Mouse (Mus musculus) CH12.LX (cell line): ENCODE data around the gene Bmp8b. TPM values are rescaled to one million over a fixed set of nuclear protein-coding genes. Genes with fewer than 3 reads are reported as not detected.

Experiments used
- DNase-seq: peaks from one replicate; pipeline ENCODE4 v3.0.0-alpha.2; 2013; ENCODE audit errors: extremely low read depth
- H3K27ac ChIP-seq: 2 replicates; pipeline ENCODE4 v1.5.1; 2012; ENCODE audit warnings: low read depth, mild to moderate bottlenecking, control low read depth, moderate library complexity; ENCODE audit not compliant: insufficient read depth
- H3K27me3 ChIP-seq: replicated peaks from 2 replicates; pipeline ENCODE3; 2012; ENCODE audit warnings: inconsistent platforms
- H3K36me3 ChIP-seq, 2 experiments: replicated peaks in 1 of 2; 2 replicates each; pipeline versions ENCODE3 to v1.6.1; 2012; ENCODE audit warnings: inconsistent platforms in 1 of 2, low read length in 1 of 2, mild to moderate bottlenecking in 1 of 2, mixed read lengths in 1 of 2, moderate library complexity in 1 of 2; ENCODE audit not compliant: control insufficient read depth in 1 of 2, insufficient read depth in 1 of 2
- H3K4me1 ChIP-seq, 2 experiments: 2 replicates each; pipeline ENCODE4 v1.6.1; 2012; ENCODE audit warnings: inconsistent platforms in 1 of 2, moderate library complexity in 1 of 2; ENCODE audit not compliant: insufficient read depth in 2 of 2, control insufficient read depth in 1 of 2
- H3K4me2 ChIP-seq: 2 replicates; pipeline ENCODE4 v1.6.1; 2012; ENCODE audit warnings: low read depth, mild to moderate bottlenecking, control low read depth; ENCODE audit not compliant: poor library complexity, insufficient read depth, severe bottlenecking
- H3K4me3 ChIP-seq, 3 experiments: fragments of 150-350 bp in 1 of 3; sonication (generic) in 1 of 3; replicated peaks in 1 of 3; 2 replicates each; pipeline versions ENCODE3 to v1.5.1; 2011 to 2012; ENCODE audit warnings: low read depth in 2 of 3, low read length in 2 of 3, mild to moderate bottlenecking in 2 of 3, moderate library complexity in 2 of 3, control low read depth in 1 of 3, improper control_type of control experiment in 1 of 3, inconsistent platforms in 1 of 3, mixed read lengths in 1 of 3; ENCODE audit not compliant: poor library complexity in 1 of 3
- H3K79me2 ChIP-seq: replicated peaks from 2 replicates; pipeline ENCODE4 v1.6.1; 2012; ENCODE audit warnings: mild to moderate bottlenecking, moderate library complexity; ENCODE audit not compliant: control insufficient read depth, poor library complexity, insufficient read depth, severe bottlenecking; ENCODE audit errors: extremely low read depth
- H3K9ac ChIP-seq: 2 replicates; pipeline ENCODE4 v1.6.1; 2012; ENCODE audit warnings: low read depth, mild to moderate bottlenecking, control low read depth, moderate library complexity; ENCODE audit not compliant: insufficient read depth
- H3K9me3 ChIP-seq: replicated peaks from 2 replicates; pipeline ENCODE3; 2012; ENCODE audit warnings: low read length, inconsistent platforms, mixed read lengths
- BHLHE40 ChIP-seq: IDR thresholded peaks from 2 replicates; pipeline ENCODE4 v1.6.1; 2011; ENCODE audit warnings: mild to moderate bottlenecking, low read depth, low read length, improper control_type of control experiment
- CHD2 ChIP-seq: IDR thresholded peaks from 2 replicates; pipeline ENCODE4 v1.6.1; 2011; ENCODE audit warnings: low read length, improper control_type of control experiment
- E2F4 ChIP-seq: IDR thresholded peaks from 2 replicates; pipeline ENCODE4 v1.6.1; 2011; ENCODE audit warnings: low read depth, low read length, improper control_type of control experiment; ENCODE audit not compliant: insufficient replicate concordance
- EP300 ChIP-seq: IDR thresholded peaks from 2 replicates; pipeline ENCODE4 v1.6.1; 2011; ENCODE audit warnings: low read length, improper control_type of control experiment
- ETS1 ChIP-seq: conservative IDR thresholded peaks from 2 replicates; pipeline ENCODE4 v1.6.1; 2012; ENCODE audit warnings: low read depth, mild to moderate bottlenecking, inconsistent platforms, low read length, improper control_type of control experiment, moderate library complexity
- HCFC1 ChIP-seq: IDR thresholded peaks from 2 replicates; pipeline ENCODE4 v1.6.1; 2012; ENCODE audit warnings: low read depth, mild to moderate bottlenecking, inconsistent platforms, low read length, improper control_type of control experiment
- JUND ChIP-seq: conservative IDR thresholded peaks from 2 replicates; pipeline ENCODE4 v1.6.1; 2011; ENCODE audit warnings: low read depth, low read length, improper control_type of control experiment
- KAT2A ChIP-seq: IDR thresholded peaks from 2 replicates; pipeline ENCODE4 v1.6.1; 2012; ENCODE audit warnings: low read length, improper control_type of control experiment, inconsistent platforms; ENCODE audit not compliant: insufficient replicate concordance
- MAFK ChIP-seq: IDR thresholded peaks from 2 replicates; pipeline ENCODE4 v1.6.1; 2011; ENCODE audit warnings: low read length, improper control_type of control experiment; ENCODE audit not compliant: insufficient replicate concordance
- MAZ ChIP-seq: IDR thresholded peaks from 2 replicates; pipeline ENCODE4 v1.6.1; 2012; ENCODE audit warnings: low read depth, mild to moderate bottlenecking, inconsistent platforms, low read length, improper control_type of control experiment, moderate library complexity
- MEF2A ChIP-seq: IDR thresholded peaks from 2 replicates; pipeline ENCODE4 v1.6.1; 2014; ENCODE audit warnings: low read depth, mild to moderate bottlenecking, inconsistent platforms, low read length, improper control_type of control experiment, borderline replicate concordance
- NELFE ChIP-seq: IDR thresholded peaks from 2 replicates; pipeline ENCODE4 v1.6.1; 2011; ENCODE audit warnings: low read depth, low read length, improper control_type of control experiment
- NRF1 ChIP-seq: IDR thresholded peaks from 2 replicates; pipeline ENCODE4 v1.6.1; 2014; ENCODE audit warnings: low read depth, mild to moderate bottlenecking, inconsistent platforms, low read length, improper control_type of control experiment, moderate library complexity
- POLR2A ChIP-seq: IDR thresholded peaks from 2 replicates; pipeline ENCODE4 v1.6.1; 2011; ENCODE audit warnings: low read depth, mild to moderate bottlenecking, improper control_type of control experiment, low read length
- RAD21 ChIP-seq: IDR thresholded peaks from 2 replicates; pipeline ENCODE4 v1.6.1; 2011; ENCODE audit warnings: low read depth, mild to moderate bottlenecking, low read length, improper control_type of control experiment, moderate library complexity
- RCOR1 ChIP-seq: conservative IDR thresholded peaks from 2 replicates; pipeline ENCODE4 v1.6.1; 2012; ENCODE audit warnings: low read depth, mild to moderate bottlenecking, inconsistent platforms, low read length, improper control_type of control experiment
- SIN3A ChIP-seq: IDR thresholded peaks from 2 replicates; pipeline ENCODE4 v1.6.1; 2012; ENCODE audit warnings: low read length, improper control_type of control experiment, inconsistent platforms
- TCF12 ChIP-seq: IDR thresholded peaks from 2 replicates; pipeline ENCODE4 v1.6.1; 2014; ENCODE audit warnings: low read depth, mild to moderate bottlenecking, inconsistent platforms, low read length, improper control_type of control experiment
- USF2 ChIP-seq: conservative IDR thresholded peaks from 2 replicates; pipeline ENCODE4 v1.6.1; 2011; ENCODE audit warnings: low read depth, low read length, improper control_type of control experiment
- ZKSCAN1 ChIP-seq: IDR thresholded peaks from 2 replicates; pipeline ENCODE4 v1.6.1; 2012; ENCODE audit warnings: low read depth, inconsistent platforms, low read length, improper control_type of control experiment, borderline replicate concordance
- ZNF384 ChIP-seq: IDR thresholded peaks from 2 replicates; pipeline ENCODE4 v1.6.1; 2012; ENCODE audit warnings: low read depth, low read length, improper control_type of control experiment, inconsistent platforms
- dilution Hi-C: fragments of 300-500 bp; cut with MboI; formaldehyde crosslinking; loops from 2 replicates; pipeline ENCODE4 v1.14.3; 2020; ENCODE audit warnings: low sequenced_read_pairs; ENCODE audit not compliant: extremely low pct_unique_long_range_greater_than_20kb, extremely low pct_ligation_motif_present
- in situ Hi-C: fragments of 300-500 bp; cut with MboI; formaldehyde crosslinking; loops from 3 replicates; pipeline ENCODE4 v1.14.3; 2019; ENCODE audit warnings: low sequenced_read_pairs, low pct_ligation_motif_present, low pct_unique_long_range_greater_than_20kb, mixed read lengths
- polyA plus RNA-seq: library from polyadenylated mRNA; unstranded; fragments of >175 nt; gene quantifications from 2 replicates; pipeline ENCODE4 v1.2.1, GENCODE M21; 2012; ENCODE audit warnings: low read depth; ENCODE audit not compliant: insufficient read length
- total RNA-seq, 2 experiments: library from RNA; depleted of rRNA; stranded (reverse); fragments of 300-350 nt in 1 of 2; fragments of >200 nt in 1 of 2; gene quantifications; 2 replicates each; pipeline ENCODE4 v1.2.3; 2012 to 2014

Gene Bmp8b
- total and polyA plus RNA-seq, 3 experiments: not detected

DNA sequence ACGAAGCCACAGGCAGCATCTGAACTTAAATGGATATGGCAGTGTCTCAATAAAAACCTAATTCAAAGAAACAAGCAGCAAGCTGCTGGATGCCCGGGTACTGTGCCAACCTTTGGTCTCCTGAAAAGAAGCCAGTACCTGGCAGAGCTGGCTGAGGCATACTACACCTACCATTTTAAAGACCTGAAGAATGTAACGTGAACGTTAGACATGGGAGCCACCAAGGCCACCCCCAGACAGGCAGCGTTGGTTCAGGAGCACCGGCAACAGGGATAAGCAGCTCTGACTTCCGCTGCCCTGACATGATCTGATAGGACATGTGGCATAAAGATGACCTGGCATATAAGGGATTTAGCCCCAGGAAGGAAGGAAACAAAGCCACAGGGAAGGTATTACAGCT, 21.7 kb downstream of the Bmp8b start:
- TF ChIP-seq TCF12 (no peak), ZNF384 (no peak), ETS1 (no peak), ZKSCAN1 (no peak), MAFK (no peak), NELFE (no peak), POLR2A (no peak), JUND (no peak), USF2 (no peak), SIN3A (no peak), E2F4 (no peak), HCFC1 (no peak), RCOR1 (no peak), RAD21 (no peak), BHLHE40 (no peak), CHD2 (no peak)
- TF ChIP-seq, all 38 proteins: peak for 0
- H3K27me3 ChIP-seq: no peaks in the 10 kb centered on the region
- dilution Hi-C loops: no loop called here
- no peak for DNase-seq
- H3K4me2 ChIP-seq: no peak overlapping the region
- H3K79me2 ChIP-seq: no peaks in the 10 kb centered on the region
- no peak overlapping the region for H3K4me3 ChIP-seq
- peaks cover 70 to 91% of the 10 kb centered on the region in 2 experiments for H3K36me3 ChIP-seq
- no peak overlapping the region for H3K27ac ChIP-seq
- in situ Hi-C loops: no loop called here
- H3K4me1 ChIP-seq: no peaks in the 10 kb centered on the region
- no peaks in the 10 kb centered on the region for H3K9me3 ChIP-seq
- no peak overlapping the region for H3K9ac ChIP-seq

DNA sequence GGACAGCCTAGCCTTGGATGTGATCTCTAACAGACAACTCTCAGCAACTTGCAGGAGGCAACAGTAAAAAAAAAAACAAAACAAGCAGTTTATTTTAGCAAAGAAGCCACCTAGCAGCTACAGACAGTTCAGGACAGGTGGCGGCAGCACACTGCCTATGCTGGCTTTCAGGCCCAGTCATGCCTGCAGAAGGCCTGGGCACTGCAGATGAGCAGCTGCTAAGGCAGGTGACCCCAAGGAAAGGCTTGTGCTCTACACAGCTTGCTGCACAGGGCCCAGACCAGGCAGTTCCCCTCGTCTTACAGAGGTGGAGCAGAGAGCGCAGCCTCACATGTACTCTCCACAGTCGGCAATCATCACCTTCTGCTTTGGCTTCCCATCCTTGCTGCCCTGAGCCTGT, 22.1 kb downstream of the Bmp8b start:
- no peaks in the 10 kb centered on the region for H3K79me2 ChIP-seq
- no peak overlapping the region for H3K9ac ChIP-seq
- H3K4me3 ChIP-seq: no peak overlapping the region
- H3K9me3 ChIP-seq: no peaks in the 10 kb centered on the region
- H3K4me1 ChIP-seq: no peaks in the 10 kb centered on the region
- H3K4me2 ChIP-seq: no peak overlapping the region
- in situ Hi-C loops (no loop called here), dilution Hi-C loops (no loop called here)
- peaks cover 74 to 91% of the 10 kb centered on the region in 2 experiments for H3K36me3 ChIP-seq
- no peak for DNase-seq
- no peak overlapping the region for H3K27ac ChIP-seq
- TF ChIP-seq HCFC1: no peak
- no peak for TF ChIP-seq E2F4
- no peak for TF ChIP-seq EP300
- no peak for TF ChIP-seq NELFE
- TF ChIP-seq MAZ: no peak
- no peak for TF ChIP-seq MEF2A
- no peak for TF ChIP-seq CHD2
- TF ChIP-seq TCF12: no peak
- TF ChIP-seq KAT2A: no peak
- TF ChIP-seq BHLHE40: no peak
- no peak for TF ChIP-seq ZNF384
- TF ChIP-seq NRF1: no peak
- no peak for TF ChIP-seq POLR2A
- TF ChIP-seq RCOR1: no peak
- no peaks in the 10 kb centered on the region for H3K27me3 ChIP-seq
